Mouse (Mus musculus): ENCODE measurements around the gene Slc38a3. TPM values are rescaled to one million over a fixed set of nuclear protein-coding genes. Genes with fewer than 3 reads are reported as not detected.
A peak's percentile ranks its signal among the peaks of the same experiment; 100 is the strongest.

Slc38a3 gene
- total RNA-seq, 1 experiment from 2014 or later: not detected

- no peak for ATAC-seq (replicated peaks; ENCODE audit: insufficient number of reproducible peaks, low FRiP score, low TSS enrichment, poor library complexity, severe bottlenecking)
Measured at GRCm38 (mm10) chr9:107609433-107609830, 59.9 kb downstream of the Slc38a3 start.

GRCm38 (mm10) chr9:107608741-107609432 is 60.4 kb downstream of the Slc38a3 start, which contains the start of gene Sema3b:
Sema3b (minus strand) TSS chr9:107609229.
- no peak for ATAC-seq (replicated peaks; ENCODE audit: insufficient number of reproducible peaks, low FRiP score, low TSS enrichment, poor library complexity, severe bottlenecking)

- no peak for ATAC-seq (replicated peaks; ENCODE audit: insufficient number of reproducible peaks, low FRiP score, low TSS enrichment, poor library complexity, severe bottlenecking)
Measured at GRCm38 (mm10) chr9:107607653-107608245, 61.6 kb downstream of the Slc38a3 start.

- no peak for ATAC-seq (replicated peaks; ENCODE audit: insufficient number of reproducible peaks, low FRiP score, low TSS enrichment, poor library complexity, severe bottlenecking)
Measured at GRCm38 (mm10) chr9:107607036-107607435, 62.3 kb downstream of the Slc38a3 start.

- no peak for ATAC-seq (replicated peaks; ENCODE audit: insufficient number of reproducible peaks, low FRiP score, low TSS enrichment, poor library complexity, severe bottlenecking)
Measured at GRCm38 (mm10) chr9:107606591-107606990, 62.7 kb downstream of the Slc38a3 start.

GRCm38 (mm10) chr9:107605041-107605661 is 64.2 kb downstream of the Slc38a3 start:
- no peak for ATAC-seq (replicated peaks; ENCODE audit: insufficient number of reproducible peaks, low FRiP score, low TSS enrichment, poor library complexity, severe bottlenecking)

- no peak for ATAC-seq (replicated peaks; ENCODE audit: insufficient number of reproducible peaks, low FRiP score, low TSS enrichment, poor library complexity, severe bottlenecking)
Measured at GRCm38 (mm10) chr9:107603251-107603650, 66.1 kb downstream of the Slc38a3 start.

GRCm38 (mm10) chr9:107602068-107602648 is 67.2 kb downstream of the Slc38a3 start:
- peak; percentile 73 for ATAC-seq (replicated peaks; ENCODE audit: insufficient number of reproducible peaks, low FRiP score, low TSS enrichment, poor library complexity, severe bottlenecking)

- ATAC-seq (replicated peaks; ENCODE audit: insufficient number of reproducible peaks, low FRiP score, low TSS enrichment, poor library complexity, severe bottlenecking): no peak
Measured at GRCm38 (mm10) chr9:107601275-107601674, 68.1 kb downstream of the Slc38a3 start.

- ATAC-seq (replicated peaks; ENCODE audit: insufficient number of reproducible peaks, low FRiP score, low TSS enrichment, poor library complexity, severe bottlenecking): no peak
Measured at GRCm38 (mm10) chr9:107600745-107601144, 68.6 kb downstream of the Slc38a3 start.

Other genes starting within 250 kb of the Slc38a3 start
- gene Tmem115, start 135.6 kb downstream of the Slc38a3 start, total RNA-seq (2017): 19.0 to 26.5 TPM (median 21.7 TPM) in 3 replicates
- gene Cyb561d2, start 127.3 kb downstream of the Slc38a3 start, total RNA-seq (2017): 8.0 to 27.2 TPM (median 14.4 TPM) in 3 replicates
- 17.4 to 20.5 TPM (median 18.7 TPM) in 3 replicates for gene Nprl2, start 127.3 kb downstream of the Slc38a3 start, total RNA-seq (2017)
- gene Zmynd10, start 122.2 kb downstream of the Slc38a3 start, total RNA-seq (2017): 3.2 to 4.0 TPM in 2 of 3 replicates, not detected in the other
- gene Rassf1, start 118.0 kb downstream of the Slc38a3 start, total RNA-seq (2017): 67.8 to 117 TPM (median 83.9 TPM) in 3 replicates
- 16.0 to 23.9 TPM (median 21.4 TPM) in 3 replicates for gene Tusc2, start 106.3 kb downstream of the Slc38a3 start, total RNA-seq (2017)
- gene Hyal2, start 101.6 kb downstream of the Slc38a3 start, total RNA-seq (2017): 1.1 to 2.5 TPM (median 2.3 TPM) in 3 replicates
- gene Hyal1, start 92.6 kb downstream of the Slc38a3 start, total RNA-seq (2017): 0.86 to 2.0 TPM in 2 of 3 replicates, not detected in the other
- 3.6 to 5.4 TPM (median 5.4 TPM) in 3 replicates for gene Naa80, start 90.6 kb downstream of the Slc38a3 start, total RNA-seq (2017)
- 1.4 TPM in 1 of 3 replicates, not detected in the others for gene Hyal3, start 88.7 kb downstream of the Slc38a3 start, total RNA-seq (2017)
- gene Ifrd2, start 81.9 kb downstream of the Slc38a3 start, total RNA-seq (2017): 5.5 to 11.1 TPM (median 8.8 TPM) in 3 replicates
- 0.10 TPM in 1 of 3 replicates, not detected in the others for gene Sema3b, start 60.3 kb downstream of the Slc38a3 start, total RNA-seq (2017)
- gene Gnai2, start 34.2 kb downstream of the Slc38a3 start, total RNA-seq (2017): 646 to 794 TPM (median 705 TPM) in 3 replicates
- 1.8 TPM in 1 of 3 replicates, not detected in the others for gene Gnat1, start 10.2 kb upstream of the Slc38a3 start, total RNA-seq (2017)
- gene Sema3f, start 40.9 kb upstream of the Slc38a3 start, total RNA-seq (2017): not detected in 3 replicates
- 339 to 489 TPM (median 412 TPM) in 3 replicates for gene Rbm5, start 101.5 kb upstream of the Slc38a3 start, total RNA-seq (2017)
- 166 to 202 TPM (median 177 TPM) in 3 replicates for gene Rbm6, start 203.7 kb upstream of the Slc38a3 start, total RNA-seq (2017)
- 13.0 to 22.8 TPM (median 16.4 TPM) in 3 replicates for gene Mon1a, start 218.6 kb upstream of the Slc38a3 start, total RNA-seq (2017)
- 0.29 to 3.2 TPM (median 1.6 TPM) in 3 replicates for gene Mst1r, start 237.3 kb upstream of the Slc38a3 start, total RNA-seq (2017)

All from monocyte, adult 5-6 weeks (primary cell).